Mouse (Mus musculus): ENCODE data around the gene Ugt1a2. TPM values are rescaled to one million over a fixed set of nuclear protein-coding genes. Genes with fewer than 3 reads are reported as not detected.

Ugt1a2 gene
- total and polyA plus RNA-seq, 3 experiments, result not detected

GRCm38 (mm10) chr1:88192136-88192535 is 8.3 kb upstream of the Ugt1a2 start:
- no peak for TF ChIP-seq POLR2A (IDR thresholded peaks at IDR 0.05; ENCODE audit: insufficient read depth, low read depth, low read length)
- no peak for TF ChIP-seq EP300 (IDR thresholded peaks at IDR 0.05; ENCODE audit: insufficient read depth, low read depth, low read length)
- no peak for TF ChIP-seq CTCF (IDR thresholded peaks at IDR 0.05)
- Histone ChIP-seq H3K36me3 (ENCODE audit: control insufficient read depth, insufficient read depth, low read length) (no peaks in the 10 kb centered on the region), H3K27ac (no peak overlapping the region), H3K27me3 (ENCODE audit: control insufficient read depth, insufficient read depth, low read length) (no peaks in the 10 kb centered on the region), H3K9ac (ENCODE audit: low read depth, low read length) (no peak overlapping the region), H3K79me2 (replicated peaks; ENCODE audit: control insufficient read depth, insufficient read depth, low read length) (no peaks in the 10 kb centered on the region), H3K4me1 (ENCODE audit: control insufficient read depth, insufficient read depth, low read length) (no peaks in the 10 kb centered on the region), H3K4me3 (no peak overlapping the region)
- intact Hi-C loops (cut with DNase I), result no loop called here
- no peak for DNase-seq
- WGBS, result 72% methylated on average over 3 of the region's 3 CpGs

GRCm38 (mm10) chr1:88195687-88196086 is 4.7 kb upstream of the Ugt1a2 start:
- Histone ChIP-seq H3K4me3 (no peak overlapping the region), H3K27ac (no peak overlapping the region), H3K27me3 (ENCODE audit: control insufficient read depth, insufficient read depth, low read length) (0 out of 2 replicates have a peak, but pooled peaks cover 1% of the 10 kb centered on the region), H3K4me1 (ENCODE audit: control insufficient read depth, insufficient read depth, low read length) (no peaks in the 10 kb centered on the region), H3K79me2 (replicated peaks; ENCODE audit: control insufficient read depth, insufficient read depth, low read length) (no peaks in the 10 kb centered on the region), H3K9ac (ENCODE audit: low read depth, low read length) (no peak overlapping the region), H3K36me3 (ENCODE audit: control insufficient read depth, insufficient read depth, low read length) (no peaks in the 10 kb centered on the region)
- intact Hi-C loops (cut with DNase I), result no loop called here
- DNase-seq, result no peak
- TF ChIP-seq CTCF (IDR thresholded peaks at IDR 0.05) (no peak), POLR2A (IDR thresholded peaks at IDR 0.05; ENCODE audit: insufficient read depth, low read depth, low read length) (no peak), EP300 (IDR thresholded peaks at IDR 0.05; ENCODE audit: insufficient read depth, low read depth, low read length) (no peak)
- WGBS, result 84% methylated on average over 1 of the region's 1 CpGs

GRCm38 (mm10) chr1:88197443-88197842 is 3.0 kb upstream of the Ugt1a2 start:
- H3K4me1 ChIP-seq (ENCODE audit: control insufficient read depth, insufficient read depth, low read length), result no peaks in the 10 kb centered on the region
- TF ChIP-seq POLR2A (IDR thresholded peaks at IDR 0.05; ENCODE audit: insufficient read depth, low read depth, low read length) (no peak), EP300 (IDR thresholded peaks at IDR 0.05; ENCODE audit: insufficient read depth, low read depth, low read length) (no peak), CTCF (IDR thresholded peaks at IDR 0.05) (no peak)
- H3K79me2 ChIP-seq (replicated peaks; ENCODE audit: control insufficient read depth, insufficient read depth, low read length), result no peaks in the 10 kb centered on the region
- intact Hi-C loops (cut with DNase I), result no loop called here
- no peak overlapping the region for H3K9ac ChIP-seq (ENCODE audit: low read depth, low read length)
- DNase-seq, result no peak
- WGBS, result 63% methylated on average over 3 of the region's 3 CpGs
- H3K4me3 ChIP-seq, result no peak overlapping the region
- 0 out of 2 replicates have a peak, but pooled peaks cover 1% of the 10 kb centered on the region for H3K27me3 ChIP-seq (ENCODE audit: control insufficient read depth, insufficient read depth, low read length)
- no peaks in the 10 kb centered on the region for H3K36me3 ChIP-seq (ENCODE audit: control insufficient read depth, insufficient read depth, low read length)
- no peak overlapping the region for H3K27ac ChIP-seq

- Histone ChIP-seq H3K27ac (no peak overlapping the region), H3K4me3 (no peak overlapping the region), H3K79me2 (replicated peaks; ENCODE audit: control insufficient read depth, insufficient read depth, low read length) (no peaks in the 10 kb centered on the region), H3K9ac (ENCODE audit: low read depth, low read length) (no peak overlapping the region), H3K36me3 (ENCODE audit: control insufficient read depth, insufficient read depth, low read length) (no peaks in the 10 kb centered on the region), H3K27me3 (ENCODE audit: control insufficient read depth, insufficient read depth, low read length) (0 out of 2 replicates have a peak, but pooled peaks cover 1% of the 10 kb centered on the region), H3K4me1 (ENCODE audit: control insufficient read depth, insufficient read depth, low read length) (no peaks in the 10 kb centered on the region)
- 46% methylated on average over 2 of the region's 2 CpGs for WGBS
- TF ChIP-seq POLR2A (IDR thresholded peaks at IDR 0.05; ENCODE audit: insufficient read depth, low read depth, low read length) (no peak), EP300 (IDR thresholded peaks at IDR 0.05; ENCODE audit: insufficient read depth, low read depth, low read length) (no peak), CTCF (IDR thresholded peaks at IDR 0.05) (no peak)
- intact Hi-C loops (cut with DNase I), result no loop called here
- no peak for DNase-seq
Observed at GRCm38 (mm10) chr1:88199996-88200395, 405 bp upstream of the Ugt1a2 start.

GRCm38 (mm10) chr1:88205294-88205922 is 5.0 kb downstream of the Ugt1a2 start, which contains the start of gene Dnajb3:
Dnajb3 (minus strand) TSS chr1:88205782.
- Histone ChIP-seq H3K9ac (ENCODE audit: low read depth, low read length) (peak within 1 kb of the TSS; percentile 71), H3K4me1 (ENCODE audit: control insufficient read depth, insufficient read depth, low read length) (no peaks in the 10 kb centered on the region), H3K4me3 (peak within 1 kb of the TSS; percentile 48), H3K27me3 (ENCODE audit: control insufficient read depth, insufficient read depth, low read length) (no peaks in the 10 kb centered on the region), H3K27ac (no peak within 1 kb of the TSS), H3K36me3 (ENCODE audit: control insufficient read depth, insufficient read depth, low read length) (no peaks in the 10 kb centered on the region), H3K79me2 (replicated peaks; ENCODE audit: control insufficient read depth, insufficient read depth, low read length) (no peaks in the 10 kb centered on the region)
- intact Hi-C loops (cut with DNase I), result no loop called here
- TF ChIP-seq EP300 (IDR thresholded peaks at IDR 0.05; ENCODE audit: insufficient read depth, low read depth, low read length) (no peak), CTCF (IDR thresholded peaks at IDR 0.05) (no peak), POLR2A (IDR thresholded peaks at IDR 0.05; ENCODE audit: insufficient read depth, low read depth, low read length) (no peak)
- peak; percentile 68 to 76 for DNase-seq
- WGBS, result 6% methylated on average over 62 of the region's 62 CpGs

GRCm38 (mm10) chr1:88206843-88207479 is 6.6 kb downstream of the Ugt1a2 start:
- Histone ChIP-seq H3K4me1 (ENCODE audit: control insufficient read depth, insufficient read depth, low read length) (no peaks in the 10 kb centered on the region), H3K4me3 (no peak overlapping the region), H3K36me3 (ENCODE audit: control insufficient read depth, insufficient read depth, low read length) (no peaks in the 10 kb centered on the region), H3K9ac (ENCODE audit: low read depth, low read length) (no peak overlapping the region), H3K27ac (no peak overlapping the region), H3K27me3 (ENCODE audit: control insufficient read depth, insufficient read depth, low read length) (no peaks in the 10 kb centered on the region), H3K79me2 (replicated peaks; ENCODE audit: control insufficient read depth, insufficient read depth, low read length) (no peaks in the 10 kb centered on the region)
- no peak for DNase-seq
- intact Hi-C loops (cut with DNase I), result no loop called here
- WGBS, result 70% methylated on average over 2 of the region's 2 CpGs
- no peak for TF ChIP-seq POLR2A (IDR thresholded peaks at IDR 0.05; ENCODE audit: insufficient read depth, low read depth, low read length)
- no peak for TF ChIP-seq EP300 (IDR thresholded peaks at IDR 0.05; ENCODE audit: insufficient read depth, low read depth, low read length)
- no peak for TF ChIP-seq CTCF (IDR thresholded peaks at IDR 0.05)

Data from heart, adult 2 months (tissue).